Mouse (Mus musculus): ENCODE results near the gene Pde9a. TPM values are rescaled to one million over a fixed set of nuclear protein-coding genes. Genes with fewer than 3 reads are reported as not detected.

The Pde9a gene
- not detected for polyA plus RNA-seq (2017; shearing (Covaris generic))

GRCm38 (mm10) chr17:31385671-31386665 lies at the start of gene Pde9a:
Gene Pde9a (plus strand): TSS chr17:31386210.

GRCm38 (mm10) chr17:31519946-31520838 lies 134.2 kb downstream of the Pde9a start, which contains the start of the genes Wdr4 and Ndufv3:
Gene Wdr4 (minus strand): TSS chr17:31519980.
Gene Ndufv3 (plus strand): TSS chr17:31520115.

Other genes with a start within 250 kb of the Pde9a start
- not detected for gene Tff2, start 241.9 kb upstream of the Pde9a start, polyA plus RNA-seq (2017; shearing (Covaris generic))
- not detected for gene Tff1, start 220.9 kb upstream of the Pde9a start, polyA plus RNA-seq (2017; shearing (Covaris generic))
- 1.2 TPM for gene Tmprss3, start 187.2 kb upstream of the Pde9a start, polyA plus RNA-seq (2017; shearing (Covaris generic))
- gene Ubash3a, start 178.3 kb upstream of the Pde9a start, polyA plus RNA-seq (2017; shearing (Covaris generic)), result 239 TPM
- 1.3 TPM for gene Rsph1, start 108.8 kb upstream of the Pde9a start, polyA plus RNA-seq (2017; shearing (Covaris generic))
- gene Slc37a1, start 99.4 kb upstream of the Pde9a start, polyA plus RNA-seq (2017; shearing (Covaris generic)), result 48.8 TPM
- gene Wdr4, start 133.8 kb downstream of the Pde9a start, polyA plus RNA-seq (2017; shearing (Covaris generic)), result 27.3 TPM
- 218 TPM for gene Ndufv3, start 133.9 kb downstream of the Pde9a start, polyA plus RNA-seq (2017; shearing (Covaris generic))
- gene Pknox1, start 178.5 kb downstream of the Pde9a start, polyA plus RNA-seq (2017; shearing (Covaris generic)), result 58.6 TPM

Data from CD4-positive, CD25-positive, alpha-beta regulatory T cell (primary cell).